Mouse (Mus musculus) cerebellum, adult 8-10 months (tissue): ENCODE measurements at regions not wholly inside any gene's neighbourhood (a gene's known extent, or its start where the extent isn't known, plus 50 kb on each side); places are given as distances from the start of the nearest gene placed in this dataset.
A peak's percentile ranks its signal among the peaks of the same experiment; 100 is the strongest.

Experiments used
- DNase-seq: peaks from one replicate; pipeline ENCODE4 v3.0.0; 2022

DNA sequence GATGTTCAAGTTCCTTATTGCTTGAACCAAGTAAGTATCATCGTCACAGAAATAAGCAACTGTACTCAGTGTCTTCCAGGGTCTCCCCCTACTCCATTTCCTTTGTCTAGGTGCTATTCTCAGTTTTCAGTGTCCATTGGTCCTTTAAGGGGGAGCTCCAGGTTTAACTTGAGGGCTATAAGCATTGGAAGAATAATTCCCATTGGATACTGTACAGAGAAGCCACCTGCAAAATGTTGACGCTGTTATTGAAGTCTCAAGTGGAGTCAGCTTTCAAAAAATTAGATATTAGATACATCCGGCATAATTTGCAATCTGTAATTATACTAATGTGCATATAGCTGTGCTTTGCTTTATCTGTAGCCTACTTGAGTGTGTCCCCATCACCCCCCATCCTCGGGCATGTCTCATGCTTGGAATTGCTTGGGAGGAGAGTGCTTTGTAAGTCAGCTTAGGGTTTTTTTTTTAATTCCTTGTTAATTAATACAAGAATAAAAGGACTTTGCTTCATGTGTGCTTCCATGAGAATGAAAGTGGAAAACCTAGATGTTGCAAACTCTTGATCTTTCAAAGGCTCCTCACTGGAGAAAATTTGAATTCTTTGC is 425.6 kb upstream of the Ubash3b start:
- no peak for DNase-seq

DNA sequence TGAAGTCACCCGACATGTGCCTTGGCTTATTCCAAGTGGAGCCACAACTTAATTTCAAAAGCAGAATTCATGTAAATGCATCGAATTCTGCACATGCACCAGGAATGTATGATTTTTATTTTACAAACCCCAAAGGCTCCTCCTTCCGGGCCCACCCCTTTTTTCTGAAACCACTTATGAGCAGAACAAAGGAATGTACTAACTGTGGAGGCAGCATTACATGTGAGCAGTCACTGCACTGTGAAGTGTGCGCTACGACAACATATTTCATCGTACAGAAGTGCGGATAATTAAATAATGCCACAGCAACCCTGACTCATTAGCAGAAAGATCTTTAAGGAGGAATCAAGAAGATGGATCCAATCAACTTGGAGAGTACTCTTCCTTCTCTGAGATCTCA is 424.8 kb upstream of the Ubash3b start:
- DNase-seq = no peak

DNA sequence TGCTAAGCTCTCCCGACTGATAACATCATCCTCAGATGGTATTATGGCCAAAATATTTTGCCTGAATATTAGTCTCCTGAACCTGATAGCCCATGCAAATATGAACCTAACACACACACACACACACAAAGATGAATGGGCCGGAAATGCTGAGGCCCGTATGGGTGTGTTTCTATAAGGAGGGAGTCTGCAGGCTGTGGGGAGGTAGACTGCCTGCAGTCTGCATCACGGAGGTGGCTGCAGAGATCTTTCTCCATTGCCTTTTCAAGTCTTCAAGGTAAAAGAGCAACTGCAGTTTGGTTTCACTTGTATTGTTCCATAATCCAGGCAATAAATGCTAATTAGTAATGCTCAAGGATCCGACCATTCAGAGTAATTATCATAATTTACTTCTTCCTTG is 424.3 kb upstream of the Ubash3b start:
- no peak for DNase-seq

DNA sequence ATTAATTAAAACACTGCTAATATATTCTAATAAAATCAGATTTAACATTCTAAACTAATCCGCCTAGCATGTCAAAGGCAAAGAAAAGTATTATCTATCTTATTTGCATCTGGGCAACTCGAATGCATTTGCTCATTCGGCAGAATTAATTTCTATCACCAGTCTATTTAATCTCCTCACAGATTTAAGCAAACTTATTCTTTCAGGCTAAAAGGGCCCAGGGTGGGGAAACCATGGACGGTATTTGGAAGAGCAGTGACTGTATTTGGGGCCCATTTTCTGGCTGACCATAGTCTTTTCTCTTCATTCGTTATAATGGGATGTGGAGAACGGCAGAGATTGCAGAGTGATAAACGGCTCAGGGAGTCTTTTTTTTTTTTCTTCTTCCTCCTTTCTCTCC is 423.5 kb upstream of the Ubash3b start:
- no peak for DNase-seq

DNA sequence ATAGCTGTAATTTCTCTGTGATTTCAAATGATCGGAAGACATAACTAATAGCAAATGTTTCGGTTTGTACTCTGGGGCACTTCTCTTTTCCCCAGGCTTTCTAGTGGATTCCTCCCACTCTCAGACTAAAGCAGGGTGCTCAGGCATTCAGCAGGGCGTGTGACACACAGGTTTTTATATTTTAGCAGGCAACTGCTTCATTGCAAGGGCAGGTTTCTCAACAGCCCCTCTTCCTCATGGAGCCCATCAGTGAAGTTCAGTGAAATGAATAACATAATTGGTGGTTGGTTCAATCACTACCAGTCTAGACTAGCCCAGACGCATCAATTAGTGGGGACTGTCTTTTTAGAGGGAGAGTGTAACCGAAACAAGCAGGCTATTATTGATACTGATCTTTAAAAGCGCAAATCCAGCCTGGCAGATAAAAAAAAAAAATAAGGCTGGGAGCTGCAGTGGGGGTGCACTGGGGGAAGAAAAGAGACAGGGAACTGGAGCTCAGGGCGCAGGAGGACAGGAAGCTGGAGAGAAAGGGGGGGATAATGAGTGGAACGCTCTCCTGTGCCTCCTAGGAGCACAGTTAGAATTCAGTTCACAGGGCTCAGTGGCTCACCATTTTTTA is 422.3 kb upstream of the Ubash3b start:
- DNase-seq = no peak

DNA sequence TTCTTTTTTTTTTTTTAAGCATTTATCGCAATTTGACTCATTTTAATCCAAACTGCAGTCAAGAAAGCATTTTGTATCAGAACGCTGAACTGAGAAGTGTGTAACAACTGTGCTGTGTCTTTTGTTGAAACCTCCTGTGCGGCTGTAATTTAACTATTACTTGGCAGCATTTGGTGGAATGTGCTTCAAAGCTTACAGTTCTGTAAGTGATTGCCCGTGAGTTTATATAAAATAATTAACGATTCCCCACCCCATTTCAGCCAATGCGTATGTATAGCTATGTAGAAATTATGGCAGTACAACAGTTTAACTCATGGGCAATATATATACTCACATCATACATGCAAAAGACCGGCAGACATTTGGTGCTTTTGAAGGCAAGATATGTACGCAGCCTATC is 421.8 kb upstream of the Ubash3b start:
- DNase-seq = no peak

DNA sequence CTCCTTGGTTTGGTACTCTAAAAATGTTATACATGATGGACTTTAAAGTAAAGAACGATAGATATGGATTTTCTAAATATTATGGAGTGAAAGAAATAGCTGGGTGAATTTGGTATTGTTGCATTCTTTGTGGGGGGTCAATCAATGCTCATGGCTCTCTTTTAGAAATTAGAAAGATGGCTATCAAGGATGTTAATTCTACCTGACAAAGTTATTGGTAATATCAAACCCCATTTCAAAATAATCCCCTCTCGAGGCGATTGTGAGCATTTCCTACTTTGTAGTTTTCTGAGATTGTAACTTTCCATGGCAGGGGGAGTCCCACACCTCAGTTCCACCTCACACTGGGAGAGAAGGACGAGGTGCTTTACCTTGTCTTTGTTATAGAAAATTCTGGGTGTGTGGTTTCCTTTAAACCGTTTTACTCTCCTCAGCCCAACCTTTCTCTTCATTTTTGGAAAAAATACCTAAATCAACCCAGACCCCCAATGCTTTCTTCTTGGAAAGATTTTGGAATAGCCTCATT is 421.3 kb upstream of the Ubash3b start:
- no peak for DNase-seq

DNA sequence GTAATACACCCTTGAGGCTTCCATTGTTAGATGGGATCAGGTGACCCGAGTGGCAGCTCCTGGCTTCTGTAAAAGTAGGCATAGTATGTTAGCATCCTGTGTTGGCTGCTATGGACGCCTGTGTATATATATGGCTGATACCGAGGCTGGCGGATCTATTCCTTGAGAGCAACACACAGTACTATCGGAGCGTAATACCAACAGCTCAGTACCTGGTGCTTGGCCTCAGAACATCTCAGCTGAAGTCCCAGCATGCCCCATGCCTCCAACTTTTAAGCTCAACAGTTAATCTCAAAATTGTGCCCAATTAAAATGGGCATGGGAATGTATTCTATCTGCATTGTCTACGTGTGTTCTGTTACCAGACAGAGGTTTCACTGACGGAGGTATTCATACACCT is 420.7 kb upstream of the Ubash3b start:
- no peak for DNase-seq

DNA sequence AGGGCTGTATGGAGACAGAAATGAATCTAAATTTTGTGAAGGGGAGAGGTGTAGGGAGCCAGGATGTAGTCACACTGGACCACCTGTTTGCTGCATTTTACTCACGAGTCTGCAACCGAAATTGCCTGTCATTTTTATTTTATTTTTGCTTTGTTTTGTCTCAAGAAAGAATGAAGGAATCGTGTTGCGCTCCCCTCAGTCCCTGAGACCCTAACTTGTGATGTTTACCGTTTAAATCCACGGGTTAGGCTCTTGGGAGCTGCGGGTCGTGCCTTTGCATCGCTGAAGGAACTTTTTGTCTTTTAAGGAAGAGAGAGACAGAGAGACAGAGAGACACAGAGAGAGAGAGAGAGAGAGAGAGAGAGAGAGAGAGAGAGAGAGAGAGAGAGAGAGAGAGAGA is 420.2 kb upstream of the Ubash3b start:
- no peak for DNase-seq

DNA sequence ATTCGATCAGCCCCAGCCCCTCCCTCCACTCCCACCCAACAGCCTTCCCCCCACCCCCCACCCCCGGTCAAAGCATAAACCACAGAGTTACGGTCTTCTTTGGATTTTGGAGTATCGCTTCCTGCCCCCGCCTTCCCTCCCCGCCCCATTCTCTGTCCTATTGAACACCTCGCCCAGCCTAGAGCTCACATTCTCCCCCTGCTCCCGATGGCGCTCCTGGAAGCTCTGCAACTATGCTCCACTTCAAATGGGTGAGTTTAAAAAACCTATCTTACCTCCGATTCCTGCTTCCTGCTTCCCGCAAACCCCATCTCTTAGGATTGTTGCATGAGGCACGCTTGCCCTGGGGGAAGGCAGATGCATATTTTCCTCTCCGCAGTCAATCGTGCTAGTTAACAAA is 419.7 kb upstream of the Ubash3b start:
- DNase-seq = no peak

DNA sequence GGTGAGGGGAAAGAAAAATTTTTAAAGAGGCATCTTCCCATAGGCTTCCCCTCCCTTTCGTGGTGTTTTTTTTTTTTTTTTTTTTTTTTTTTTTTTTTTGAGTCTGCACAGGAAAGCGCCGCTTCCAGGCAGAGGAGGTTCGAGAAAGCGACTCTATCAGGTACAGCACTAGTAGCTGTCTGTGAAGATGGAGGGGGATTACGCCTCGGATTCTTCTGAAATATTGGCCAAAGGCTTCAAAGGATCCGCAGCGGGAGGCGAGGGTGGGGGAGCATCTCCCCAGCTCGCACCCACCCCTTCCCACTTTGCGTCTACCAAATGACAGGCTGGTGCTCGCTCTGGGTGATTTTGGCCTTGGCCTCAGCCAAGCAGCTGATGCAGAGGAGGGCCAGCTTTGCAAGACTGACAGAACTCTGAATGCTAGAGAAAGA is 419.1 kb upstream of the Ubash3b start:
- peak; percentile 17 for DNase-seq

DNA sequence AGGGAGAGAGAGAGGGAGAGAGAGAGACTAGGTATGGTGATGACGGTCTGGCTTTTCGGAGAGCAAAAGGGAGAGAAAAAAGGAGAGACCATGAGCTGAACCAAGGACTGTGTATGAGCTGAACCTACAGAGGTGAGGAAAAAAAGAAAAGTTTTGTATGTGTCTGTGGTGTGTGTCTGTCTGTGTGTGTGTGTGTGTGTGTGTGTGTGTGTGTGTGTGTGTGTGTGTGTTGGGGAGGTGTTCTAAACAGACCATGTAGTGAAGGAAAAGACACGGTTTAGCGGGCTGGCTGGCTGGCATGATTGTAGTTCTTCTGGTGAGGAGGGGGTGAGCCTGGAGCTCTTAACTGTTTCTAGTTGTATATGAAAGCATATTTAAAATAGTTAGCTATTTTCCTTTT is 418.6 kb upstream of the Ubash3b start:
- DNase-seq = no peak

DNA sequence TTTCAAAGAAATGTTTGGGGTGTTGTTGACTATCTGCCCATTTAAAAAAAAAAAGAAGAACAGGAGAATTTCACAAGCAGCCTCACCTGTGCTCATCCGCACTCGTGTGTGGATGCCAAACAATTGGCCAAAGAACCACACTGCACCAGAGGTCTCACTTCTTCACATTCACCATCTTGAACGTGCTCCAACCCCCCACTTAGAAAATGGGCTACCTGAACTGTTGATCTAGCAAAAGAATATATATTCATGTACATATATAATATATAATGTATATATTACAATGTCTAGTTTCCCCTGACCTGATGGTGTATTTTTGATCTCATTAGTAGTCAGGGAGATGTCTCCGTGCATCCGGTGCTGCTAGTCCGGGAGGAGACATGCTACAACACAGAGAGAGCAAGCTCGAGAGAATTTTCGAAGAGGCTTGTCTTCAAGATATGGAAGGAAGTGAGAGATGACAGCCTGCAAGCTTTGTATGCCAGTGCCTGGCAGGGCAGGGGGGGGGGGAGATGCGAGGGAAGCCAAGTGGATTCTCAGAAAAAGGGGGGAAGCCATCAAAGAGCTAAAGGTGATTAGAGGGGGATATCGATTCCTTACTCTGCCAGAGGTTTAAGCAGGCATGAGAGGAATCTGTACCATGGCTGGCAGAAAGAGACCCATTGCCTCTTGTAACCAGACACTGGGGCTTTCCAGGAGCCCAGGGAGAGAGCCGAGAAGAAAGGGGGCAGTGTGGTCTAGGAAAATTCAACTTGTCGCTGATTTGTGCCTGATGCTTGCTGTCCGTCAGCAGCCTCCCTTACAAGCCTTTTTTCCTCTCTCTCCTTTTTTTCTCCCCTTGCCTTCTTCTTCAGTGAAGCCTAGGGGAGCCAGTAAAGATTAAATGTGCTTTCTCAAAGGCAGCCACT is 417.9 kb upstream of the Ubash3b start:
- peak; percentile 13 for DNase-seq

DNA sequence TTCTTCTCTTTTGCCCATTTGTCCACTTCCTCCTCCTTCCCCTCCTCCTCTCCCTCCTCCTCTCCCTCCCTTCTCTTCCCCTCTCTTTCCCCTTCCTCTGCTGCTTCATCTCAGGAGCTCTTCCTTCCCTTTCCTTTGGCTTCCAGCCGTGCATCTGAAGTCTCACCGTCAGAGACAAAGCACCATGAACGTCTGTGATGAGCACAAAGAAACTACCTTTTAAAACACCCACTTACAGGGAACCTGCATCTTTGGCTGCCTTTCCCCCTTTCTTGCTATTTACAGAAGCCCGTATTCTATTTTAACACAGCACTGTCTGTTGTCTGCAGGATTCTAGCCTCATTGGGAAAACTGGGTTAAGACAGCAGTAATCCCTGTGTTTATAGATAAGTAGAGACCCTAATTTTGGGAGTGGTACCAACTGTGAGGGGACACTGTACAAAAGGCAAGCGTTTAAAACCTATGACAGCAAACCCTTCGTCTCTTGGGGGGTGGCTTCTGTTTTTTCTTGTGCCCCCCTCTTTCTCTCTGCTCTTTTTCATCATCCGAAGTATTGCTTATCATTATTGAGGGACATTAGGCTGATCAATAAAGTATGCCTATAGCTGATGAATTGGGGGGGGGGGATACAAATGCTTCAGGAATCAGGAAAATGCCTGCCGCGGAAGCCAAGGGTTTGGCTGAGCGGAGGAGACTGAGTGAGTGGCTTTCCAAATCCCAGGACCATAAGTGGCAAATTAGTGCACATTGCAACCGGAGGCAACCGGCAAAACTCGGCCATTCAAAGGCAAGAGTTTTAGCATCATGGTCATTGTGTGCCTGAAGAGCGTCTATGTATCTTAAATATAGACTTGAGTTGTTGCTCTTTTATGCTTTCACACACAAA is 417.0 kb upstream of the Ubash3b start:
- DNase-seq = no peak

DNA sequence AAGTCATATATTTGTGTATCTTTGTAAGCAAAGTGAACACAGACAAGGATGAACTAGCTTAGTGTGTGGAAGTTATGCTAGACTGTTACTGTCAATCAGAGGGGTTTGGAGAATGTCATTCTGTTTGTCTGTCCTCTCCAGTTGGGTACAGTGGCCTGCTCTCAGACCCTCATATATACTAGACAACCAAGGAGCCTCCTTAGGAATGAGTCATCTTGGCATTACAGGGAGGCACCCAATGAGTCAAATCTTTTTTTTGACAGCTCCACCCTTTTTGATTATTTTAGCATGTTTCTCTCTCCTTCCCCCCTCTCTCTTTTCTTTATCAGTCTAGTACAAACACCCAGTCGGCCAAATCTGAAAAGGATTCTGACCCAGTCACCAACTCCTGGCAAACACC is 416.3 kb upstream of the Ubash3b start:
- no peak for DNase-seq

DNA sequence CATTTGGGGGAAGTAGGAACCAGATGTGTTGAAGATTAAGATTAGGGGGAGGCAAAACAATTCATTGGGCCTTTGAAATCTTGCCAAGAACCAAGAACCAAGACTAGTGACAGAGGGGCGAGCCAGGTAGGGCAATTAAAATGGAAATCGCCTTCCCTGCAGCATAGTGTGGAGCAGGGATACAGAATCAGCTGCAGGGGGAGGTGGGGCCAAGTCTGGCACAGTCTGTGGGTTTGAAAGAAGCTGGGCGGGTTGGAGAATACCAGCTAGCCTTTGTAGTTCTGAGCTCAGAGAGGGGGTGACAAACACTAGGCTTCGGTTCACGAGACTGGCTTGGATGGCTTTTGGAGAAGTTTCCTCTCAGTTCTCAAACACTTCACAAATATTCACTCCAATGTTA is 414.3 kb upstream of the Ubash3b start:
- DNase-seq = no peak

DNA sequence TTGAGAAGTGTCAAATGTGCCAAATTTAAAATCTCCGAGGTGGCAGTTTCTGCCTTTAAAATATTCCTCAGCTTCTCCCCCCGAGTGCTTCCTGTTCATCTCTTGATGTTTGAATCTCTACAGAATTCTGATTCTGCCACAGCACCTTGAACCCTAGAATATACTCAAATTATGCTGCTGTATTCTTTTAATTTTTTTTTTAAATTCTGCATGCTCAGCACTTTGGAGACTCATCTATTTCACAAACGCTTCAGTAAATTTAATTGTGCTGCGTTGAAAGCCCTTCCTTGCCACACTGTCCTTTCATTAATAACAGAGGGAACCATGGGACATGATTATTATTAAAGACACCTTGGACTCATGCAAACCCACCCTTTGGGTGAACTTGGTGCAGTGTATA is 408.8 kb upstream of the Ubash3b start:
- DNase-seq = no peak

DNA sequence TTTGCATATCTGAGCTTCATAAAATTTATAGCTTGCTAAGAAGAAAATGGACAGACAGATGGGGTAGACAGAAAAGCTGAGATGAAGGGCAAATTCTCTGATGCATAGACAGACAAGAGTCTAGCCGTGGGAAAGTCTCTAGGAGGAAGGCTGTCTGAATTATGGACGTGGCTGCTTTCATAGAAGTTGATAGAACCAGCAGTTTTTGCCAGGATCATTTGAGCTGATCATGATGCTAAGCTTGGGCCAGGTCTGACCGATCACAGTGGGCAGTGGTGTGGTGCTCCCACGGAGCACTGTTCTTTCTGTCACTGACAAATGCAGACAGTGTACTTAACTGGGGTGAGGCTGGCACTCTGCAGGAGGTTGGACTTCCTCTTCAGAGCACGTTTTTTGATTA is 405.0 kb upstream of the Ubash3b start:
- DNase-seq = no peak

DNA sequence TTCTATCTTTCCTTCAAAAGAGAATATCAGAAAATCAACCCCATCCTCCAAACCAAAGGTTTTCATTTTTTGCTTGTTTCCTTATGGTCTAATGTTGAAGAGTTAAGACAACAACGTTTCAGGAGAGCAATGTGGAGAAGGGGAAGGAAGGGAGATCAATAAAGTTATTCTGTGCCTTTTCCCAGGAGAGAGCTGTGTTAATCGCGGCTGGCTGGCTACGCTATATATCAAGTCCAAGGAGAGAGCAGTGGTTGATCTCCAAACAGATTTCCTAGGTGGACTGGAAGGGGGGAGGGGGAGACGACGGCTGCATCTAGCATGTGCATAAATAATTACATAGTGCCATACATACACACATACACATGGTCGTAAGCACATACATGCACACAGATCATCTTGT is 404.3 kb upstream of the Ubash3b start:
- no peak for DNase-seq

DNA sequence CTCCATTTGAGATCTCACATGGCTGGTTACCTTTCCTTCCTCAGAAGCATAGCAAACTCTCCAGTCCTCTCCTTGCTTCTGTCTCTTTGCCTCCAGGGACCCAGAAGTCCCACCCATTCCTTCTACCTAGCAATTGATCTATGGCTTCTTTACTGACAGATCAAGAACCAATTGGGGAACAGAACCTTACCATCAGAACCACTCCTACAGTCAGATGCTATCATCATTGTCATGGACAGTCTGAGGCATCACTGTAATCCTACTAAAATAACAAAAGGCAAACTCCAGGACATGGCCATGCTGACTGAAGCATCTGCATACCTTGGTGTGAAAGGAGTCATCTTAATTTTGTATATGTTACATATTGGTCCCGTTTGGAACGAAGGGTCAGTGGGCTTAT is 401.9 kb upstream of the Ubash3b start:
- DNase-seq = no peak

DNA sequence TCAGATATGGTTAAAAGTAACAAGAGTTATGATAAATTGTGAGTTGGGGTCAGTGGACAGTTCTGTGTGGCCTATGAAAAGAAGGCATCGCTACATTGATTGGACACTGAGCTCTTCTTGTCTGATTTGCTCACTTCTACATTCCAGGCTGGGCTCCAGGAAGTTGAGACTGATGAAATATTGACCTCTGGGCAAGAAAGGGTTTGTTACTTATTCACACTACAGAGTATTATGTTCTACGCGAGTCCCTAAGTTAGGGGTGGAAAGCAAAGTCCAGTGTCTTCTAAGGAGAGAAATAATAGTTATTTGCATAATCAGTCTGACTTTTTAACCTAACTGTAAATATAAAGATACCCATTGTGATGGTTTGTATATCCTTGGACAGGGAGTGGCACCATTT is 397.0 kb upstream of the Ubash3b start:
- DNase-seq = no peak

DNA sequence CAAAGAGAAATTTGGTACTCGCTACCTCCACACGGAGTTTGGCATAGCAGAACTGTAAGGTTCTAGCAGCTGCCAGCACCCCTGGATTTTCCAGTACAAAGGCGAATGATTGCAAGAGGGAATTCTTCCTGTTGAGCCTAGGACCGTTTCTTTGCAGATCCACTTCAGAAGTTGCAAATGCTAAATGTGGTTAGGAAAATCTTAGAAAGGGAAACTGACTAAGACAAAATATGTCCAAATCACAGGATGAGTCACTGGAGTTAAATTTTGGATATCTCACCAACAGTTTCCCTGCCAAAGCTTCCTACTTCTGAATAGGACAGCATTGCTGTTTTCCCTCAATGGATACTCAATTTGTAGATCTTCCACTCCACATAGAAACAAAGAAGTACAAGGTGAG is 395.4 kb upstream of the Ubash3b start:
- DNase-seq = no peak

DNA sequence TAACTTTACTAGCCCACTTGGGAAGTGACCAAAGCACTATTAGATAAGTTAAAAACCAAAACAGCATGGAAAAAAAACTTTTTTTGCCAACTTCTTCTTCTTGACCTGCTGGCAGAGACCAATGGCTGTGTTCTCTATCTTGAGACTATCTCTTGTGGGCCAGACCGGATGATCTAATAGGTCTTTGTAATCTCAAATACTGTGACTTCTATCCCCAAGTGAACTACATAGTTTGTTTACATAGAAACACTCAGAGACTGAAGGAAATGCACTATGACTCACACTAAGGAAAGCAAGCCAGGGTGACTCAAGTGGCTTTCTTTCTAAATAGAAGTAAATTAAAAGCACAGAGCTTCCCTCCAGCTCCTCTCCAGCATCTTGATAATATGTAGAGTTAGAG is 384.3 kb upstream of the Ubash3b start:
- no peak for DNase-seq
